Mouse (Mus musculus) heart, postnatal 0 days (tissue): ENCODE measurements around the gene Tm9sf2.

ENCODE experiments used
- CTCF ChIP-seq: IDR thresholded peaks from 2 replicates; pipeline ENCODE4 v1.5.1; 2016; ENCODE audit warnings: antibody characterized with exemption, control low read depth, low read depth
- EP300 ChIP-seq: IDR thresholded peaks from 2 replicates; pipeline ENCODE4 v1.6.1; 2016; ENCODE audit warnings: antibody characterized with exemption, low read depth

DNA sequence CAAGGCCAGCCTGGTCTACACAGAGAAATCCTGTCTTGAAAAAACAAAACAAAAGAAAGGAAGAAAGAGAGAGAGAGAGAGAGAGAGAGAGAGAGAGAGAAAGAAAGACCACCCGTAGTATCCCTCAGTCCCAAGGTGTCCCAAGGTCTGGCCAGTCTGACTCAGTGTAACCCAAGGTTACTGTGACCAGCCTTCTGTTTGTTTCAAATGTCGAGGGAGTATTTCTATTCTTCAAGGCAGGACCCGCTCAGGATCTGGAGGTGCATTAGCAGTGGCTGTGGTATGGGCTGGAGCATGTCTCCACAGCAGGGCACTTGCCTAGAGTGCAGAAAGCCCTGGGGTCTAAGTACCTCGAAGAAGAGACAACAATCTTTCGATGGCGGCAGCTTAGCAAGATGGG lies 90.0 kb downstream of the Tm9sf2 start:
- TF ChIP-seq EP300 = no peak
- no peak for TF ChIP-seq CTCF
